Mouse (Mus musculus) liver, embryonic 13.5 days (tissue): ENCODE measurements around the gene Hspd1. TPM values are rescaled to one million over a fixed set of nuclear protein-coding genes. Genes with fewer than 3 reads are reported as not detected.
A peak's percentile ranks its signal among the peaks of the same experiment; 100 is the strongest.
"Not testable (repeated sequence)": the region's sequence is repeated elsewhere in the genome, so short reads cannot be mapped to it uniquely, and the experiment has no call there.

ENCODE experiments used
- ATAC-seq: fragments of 200-750 bp; cut with Nextera tagmentation; 2 replicates; pipeline ENCODE4 v1.8.0; 2017; ENCODE audit warnings: low read depth, mild to moderate bottlenecking, moderate number of reproducible peaks, moderate library complexity
- DNase-seq: peaks from one replicate; pipeline ENCODE4 v3.0.0; 2022
- H3K27ac ChIP-seq: fragments of 300-500 bp; sonication (generic); 2 replicates; pipeline ENCODE4 v1.5.1; 2015; ENCODE audit warnings: moderate library complexity, mild to moderate bottlenecking, inconsistent platforms
- H3K27me3 ChIP-seq: fragments of 300-500 bp; sonication (generic); 2 replicates; pipeline ENCODE4 v1.6.1; 2015; ENCODE audit warnings: mild to moderate bottlenecking, inconsistent platforms
- H3K36me3 ChIP-seq: fragments of 300-500 bp; sonication (generic); 2 replicates; pipeline ENCODE4 v1.6.1; 2015; ENCODE audit warnings: mild to moderate bottlenecking, inconsistent platforms
- H3K4me1 ChIP-seq: fragments of 300-500 bp; sonication (generic); replicated peaks from 2 replicates; pipeline ENCODE4 v1.6.1; 2015; ENCODE audit warnings: inconsistent platforms
- H3K4me2 ChIP-seq: fragments of 300-500 bp; sonication (generic); 2 replicates; pipeline ENCODE4 v1.6.1; 2015; ENCODE audit warnings: inconsistent platforms, mild to moderate bottlenecking, moderate library complexity
- H3K4me3 ChIP-seq: fragments of 300-500 bp; sonication (generic); replicated peaks from 2 replicates; pipeline ENCODE4 v1.5.1; 2015; ENCODE audit warnings: mild to moderate bottlenecking, inconsistent platforms
- H3K9ac ChIP-seq: fragments of 300-500 bp; sonication (generic); 2 replicates; pipeline ENCODE4 v1.6.1; 2015; ENCODE audit warnings: mild to moderate bottlenecking, inconsistent platforms
- H3K9me3 ChIP-seq: fragments of 300-500 bp; sonication (generic); replicated peaks from 2 replicates; pipeline ENCODE4 v1.6.1; 2016; ENCODE audit warnings: inconsistent platforms
- WGBS: fragments of 180-500 bp; shearing (Covaris S2); methylation state at CpG from one replicate; pipeline ENCODE4 v1.1.7; 2015; ENCODE audit not compliant: insufficient replicate concordance; 5-methylcytosine and 5-hydroxymethylcytosine counted together
- polyA plus RNA-seq: library from polyadenylated mRNA; unstranded; fragments of >200 nt; fragmentation: Nextera tagmentation; extraction: Ambion mirVana; gene quantifications from 2 replicates; pipeline ENCODE4 v1.2.1, GENCODE M21; 2015

Hspd1 gene
- 478 and 596 TPM in 2 replicates for polyA plus RNA-seq

DNA sequence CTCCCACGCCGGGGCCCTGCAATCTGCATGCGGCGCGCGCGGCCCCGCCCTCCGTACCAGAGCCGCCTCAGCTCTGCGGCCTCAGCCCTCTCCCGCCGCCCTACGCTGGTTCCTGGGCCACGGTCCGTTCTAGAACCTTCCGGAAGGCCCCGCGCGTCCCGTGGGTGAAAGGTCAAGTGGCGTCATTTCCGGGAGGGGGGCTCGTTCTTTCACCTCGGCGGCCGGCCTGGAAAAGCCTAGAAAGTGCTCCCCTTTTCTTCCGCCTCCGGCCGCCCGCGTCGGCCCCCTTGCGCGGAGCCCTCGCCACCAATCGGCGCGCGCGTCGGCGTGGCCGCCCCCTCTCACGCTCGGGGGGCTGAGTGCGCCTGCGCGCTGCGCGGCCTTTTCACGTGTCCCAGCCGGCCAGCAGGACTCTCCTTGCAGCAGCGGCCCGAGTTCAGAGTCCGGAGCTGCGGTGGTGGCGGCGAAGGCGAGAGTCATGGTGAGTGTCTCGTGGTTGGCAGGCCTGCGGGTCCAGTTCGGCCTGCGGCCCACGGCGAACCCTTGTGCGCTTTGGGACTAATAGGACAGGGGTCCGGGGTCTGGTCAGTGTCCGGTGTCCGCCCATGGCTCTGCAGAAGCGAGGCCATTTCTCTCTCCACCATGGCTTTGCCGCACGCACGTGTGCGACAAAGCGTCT lies at the start of gene Hspd1, which contains the start of gene Hspe1:
Gene Hspd1 (minus strand): TSS at position 312 of the 679 bp plus-strand sequence.
Gene Hspe1 (plus strand): TSS at position 201 of the 679 bp plus-strand sequence.
- H3K4me1 ChIP-seq, result peaks cover 79% of the 10 kb centered on the region

DNA sequence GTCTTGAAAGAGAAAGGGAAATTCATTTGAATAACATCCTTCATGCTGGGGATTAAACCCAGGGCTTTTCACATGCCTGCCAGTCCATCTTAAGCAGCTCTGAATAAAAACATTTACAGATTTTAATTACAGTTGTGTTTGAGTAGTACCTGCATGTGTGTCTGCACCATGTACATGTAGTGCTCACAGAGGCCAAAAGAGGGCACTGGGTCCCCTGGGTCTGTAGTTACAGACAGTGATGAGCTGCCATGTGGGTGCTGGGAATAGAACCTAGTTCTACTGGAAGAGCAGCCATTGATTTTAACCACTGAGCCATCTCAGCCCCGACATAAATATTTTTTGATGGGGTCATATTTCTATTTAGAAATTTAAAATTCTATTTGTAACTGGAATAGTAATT lies 47.8 kb upstream of the Hspd1 start:
- no peaks in the 10 kb centered on the region for H3K27me3 ChIP-seq
- ATAC-seq (no peak), DNase-seq (no peak)
- 85% methylated on average over 1 of the region's 1 CpGs for WGBS
- H3K4me1 ChIP-seq, result peaks cover 28% of the 10 kb centered on the region
- H3K36me3 ChIP-seq, result peaks cover 31% of the 10 kb centered on the region
- H3K27ac ChIP-seq, result no peak overlapping the region
- H3K9ac ChIP-seq, result no peak overlapping the region
- H3K4me2 ChIP-seq, result no peak overlapping the region
- H3K4me3 ChIP-seq, result no peak overlapping the region
- H3K9me3 ChIP-seq, result no peaks in the 10 kb centered on the region

More for the DNA sequence above, at the start of gene Hspd1, which contains the start of gene Hspe1:
- peak within 1 kb of the TSS; percentile 96 for H3K27ac ChIP-seq
- H3K27me3 ChIP-seq, result no peaks in the 10 kb centered on the region
- under 1% methylated on average over 69 of the region's 76 CpGs for WGBS
- peak within 1 kb of the TSS; percentile 94 for H3K4me3 ChIP-seq
- H3K4me2 ChIP-seq, result peak within 1 kb of the TSS; percentile 98
- peak; percentile 89 for ATAC-seq
- no peaks in the 10 kb centered on the region for H3K9me3 ChIP-seq
- DNase-seq, result peak; percentile 96
- H3K36me3 ChIP-seq, result peaks cover 55% of the 10 kb centered on the region
- H3K9ac ChIP-seq, result peak within 1 kb of the TSS; percentile 98

DNA sequence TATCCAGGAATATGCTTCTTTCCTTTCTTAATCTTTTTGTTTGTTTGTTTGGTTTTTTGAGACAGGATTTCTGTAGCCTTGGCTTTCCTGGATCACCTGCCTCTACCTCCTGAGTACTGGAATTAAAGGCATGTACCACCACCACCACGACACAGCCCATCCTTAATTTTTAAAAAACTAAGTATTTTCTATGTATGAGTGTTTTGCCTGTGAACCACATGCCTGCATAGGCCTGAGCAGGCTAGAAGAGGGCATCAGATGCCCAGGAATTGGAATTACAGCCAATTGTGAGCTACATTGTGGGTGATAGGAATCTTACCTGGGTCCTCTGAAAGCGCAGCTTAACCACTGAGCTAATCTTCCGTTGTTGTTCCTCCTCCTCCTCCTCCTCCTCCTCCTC lies 46.3 kb upstream of the Hspd1 start:
- Histone ChIP-seq H3K27me3 (no peaks in the 10 kb centered on the region), H3K36me3 (peaks cover 18% of the 10 kb centered on the region), H3K9ac (no peak overlapping the region), H3K4me2 (no peak overlapping the region), H3K4me1 (peaks cover 40% of the 10 kb centered on the region), H3K9me3 (no peaks in the 10 kb centered on the region), H3K4me3 (no peak overlapping the region), H3K27ac (no peak overlapping the region)
- ATAC-seq (no peak), DNase-seq (no peak)
- WGBS, result 91% methylated on average over 3 of the region's 3 CpGs

DNA sequence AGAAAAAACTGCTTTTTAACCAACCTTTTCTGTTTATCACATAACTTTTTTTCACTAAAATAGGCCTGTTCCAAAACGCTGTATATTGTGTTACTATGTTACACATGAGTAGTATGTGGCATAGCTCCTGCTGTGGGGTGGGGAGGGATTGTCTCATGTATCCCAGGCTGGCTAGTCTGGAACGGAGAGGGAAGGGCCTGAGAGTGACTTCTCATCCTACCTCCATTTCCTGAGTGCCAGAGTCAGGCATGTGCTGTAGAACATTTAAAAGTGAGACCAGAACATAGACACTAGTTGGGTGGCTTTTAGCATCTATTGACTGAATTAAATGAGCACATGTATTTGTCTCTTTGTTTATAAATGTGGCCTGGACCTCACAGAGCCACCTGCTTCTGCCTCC lies 45.1 kb upstream of the Hspd1 start:
- ATAC-seq, result no peak
- Histone ChIP-seq H3K4me2 (peak overlapping the region; percentile 26; the same call in 1 of the 2 replicates), H3K27ac (no peak overlapping the region), H3K27me3 (no peaks in the 10 kb centered on the region), H3K9ac (peak overlapping the region; percentile 26; the same call in 1 of the 2 replicates), H3K36me3 (peaks cover 12% of the 10 kb centered on the region), H3K4me1 (peaks cover 42% of the 10 kb centered on the region), H3K9me3 (no peaks in the 10 kb centered on the region), H3K4me3 (no peak overlapping the region)
- WGBS, result 70% methylated on average over 2 of the region's 2 CpGs
- DNase-seq, result no peak

DNA sequence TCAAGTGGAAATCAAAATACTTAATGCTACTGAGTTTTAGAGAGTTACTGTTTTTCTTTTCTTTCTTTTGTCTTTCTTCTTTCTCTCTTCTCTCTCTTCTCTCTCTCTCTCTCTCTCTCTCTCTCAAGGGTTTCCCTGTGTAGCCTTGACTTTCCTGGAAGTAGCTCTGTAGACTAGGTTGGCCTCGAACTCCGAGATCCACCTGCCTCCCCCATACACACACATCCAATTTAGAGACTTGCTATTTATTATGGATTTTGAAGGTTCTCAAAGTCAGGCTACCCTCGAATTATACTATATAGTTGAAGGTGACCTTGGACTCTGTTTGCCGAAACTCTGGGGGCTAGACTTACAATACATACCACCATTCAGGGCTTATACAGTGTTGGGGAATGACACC lies 44.3 kb upstream of the Hspd1 start:
- Histone ChIP-seq H3K4me3 (peak overlapping the region; percentile 100), H3K9me3 (no peaks in the 10 kb centered on the region), H3K4me1 (peaks cover 39% of the 10 kb centered on the region), H3K36me3 (peaks cover 9% of the 10 kb centered on the region), H3K4me2 (peak overlapping the region; percentile 82), H3K27ac (peak overlapping the region; percentile 96), H3K27me3 (no peaks in the 10 kb centered on the region), H3K9ac (peak overlapping the region; percentile 99)
- DNase-seq, result no peak
- WGBS, result 39% methylated on average over 4 of the region's 4 CpGs
- ATAC-seq, result no peak

DNA sequence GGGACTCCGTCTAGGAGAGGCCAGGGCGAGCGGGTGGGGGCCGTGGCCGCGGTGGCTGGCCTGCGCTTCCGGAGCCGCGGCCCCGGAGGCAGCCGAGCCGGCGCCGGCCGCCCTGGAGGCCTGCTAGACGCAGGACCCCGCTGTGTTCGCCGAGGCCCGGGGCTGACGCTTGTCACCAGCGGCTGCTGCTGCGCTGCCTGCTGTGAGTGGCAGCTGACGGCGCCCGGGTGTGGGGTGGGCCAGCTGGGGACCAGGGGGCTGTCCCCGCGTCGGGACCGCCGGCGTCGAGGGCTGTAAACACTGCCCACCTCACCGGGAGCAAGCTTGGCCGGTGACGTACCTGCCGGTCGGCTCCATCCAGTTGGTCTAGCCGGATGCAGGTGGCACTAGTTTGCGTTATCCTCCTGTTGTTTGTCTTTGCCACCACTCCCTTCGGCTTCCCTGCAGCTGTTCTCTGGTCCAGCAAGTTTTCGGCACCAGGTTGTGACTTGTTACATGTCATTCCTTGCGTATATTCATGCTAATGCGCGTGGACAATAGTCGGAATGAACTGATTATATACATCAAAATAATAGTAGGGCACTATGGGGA lies 43.5 kb upstream of the Hspd1 start:
- Histone ChIP-seq H3K27ac (peak overlapping the region; percentile 96), H3K27me3 (no peaks in the 10 kb centered on the region), H3K36me3 (peaks cover 9% of the 10 kb centered on the region), H3K9ac (peak overlapping the region; percentile 99), H3K9me3 (no peaks in the 10 kb centered on the region), H3K4me2 (peak overlapping the region; percentile 82), H3K4me1 (peaks cover 39% of the 10 kb centered on the region), H3K4me3 (peak overlapping the region; percentile 100)
- 1% methylated on average over 32 of the region's 47 CpGs for WGBS
- no peak for DNase-seq
- ATAC-seq, result peak; percentile 77

DNA sequence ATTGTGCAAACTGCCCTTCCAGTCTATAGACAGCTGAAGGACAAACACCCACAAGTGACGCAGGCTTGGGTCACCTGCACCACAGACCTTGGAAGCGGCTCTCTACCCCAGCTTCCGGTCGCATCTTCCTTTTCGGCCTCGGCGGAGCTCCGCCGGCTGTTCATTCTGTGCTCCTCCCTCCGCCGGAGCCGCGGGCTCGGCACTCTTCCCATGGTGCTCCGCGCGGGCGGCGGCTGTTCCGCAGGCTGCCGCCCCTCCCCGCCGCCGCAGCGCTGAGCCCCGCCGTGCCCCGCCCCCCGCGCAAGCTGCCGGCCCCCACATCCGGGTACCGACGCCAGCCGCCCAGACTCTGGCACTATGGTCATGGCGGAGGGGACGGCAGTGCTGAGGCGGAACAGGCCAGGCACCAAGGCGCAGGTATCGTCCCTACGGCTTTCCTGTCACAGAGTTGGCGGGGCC lies 42.9 kb upstream of the Hspd1 start, which contains the start of gene Mob4:
Gene Mob4 (plus strand): TSS at position 289 of the 459 bp plus-strand sequence.
- ATAC-seq (peak; percentile 95), DNase-seq (peak; percentile 84)
- Histone ChIP-seq H3K4me2 (peak within 1 kb of the TSS; percentile 82), H3K27me3 (no peaks in the 10 kb centered on the region), H3K9me3 (no peaks in the 10 kb centered on the region), H3K36me3 (peaks cover 9% of the 10 kb centered on the region), H3K4me1 (peaks cover 39% of the 10 kb centered on the region), H3K9ac (peak within 1 kb of the TSS; percentile 99), H3K27ac (peak within 1 kb of the TSS; percentile 96), H3K4me3 (peak within 1 kb of the TSS; percentile 100)
- WGBS, result under 1% methylated on average over 42 of the region's 42 CpGs

DNA sequence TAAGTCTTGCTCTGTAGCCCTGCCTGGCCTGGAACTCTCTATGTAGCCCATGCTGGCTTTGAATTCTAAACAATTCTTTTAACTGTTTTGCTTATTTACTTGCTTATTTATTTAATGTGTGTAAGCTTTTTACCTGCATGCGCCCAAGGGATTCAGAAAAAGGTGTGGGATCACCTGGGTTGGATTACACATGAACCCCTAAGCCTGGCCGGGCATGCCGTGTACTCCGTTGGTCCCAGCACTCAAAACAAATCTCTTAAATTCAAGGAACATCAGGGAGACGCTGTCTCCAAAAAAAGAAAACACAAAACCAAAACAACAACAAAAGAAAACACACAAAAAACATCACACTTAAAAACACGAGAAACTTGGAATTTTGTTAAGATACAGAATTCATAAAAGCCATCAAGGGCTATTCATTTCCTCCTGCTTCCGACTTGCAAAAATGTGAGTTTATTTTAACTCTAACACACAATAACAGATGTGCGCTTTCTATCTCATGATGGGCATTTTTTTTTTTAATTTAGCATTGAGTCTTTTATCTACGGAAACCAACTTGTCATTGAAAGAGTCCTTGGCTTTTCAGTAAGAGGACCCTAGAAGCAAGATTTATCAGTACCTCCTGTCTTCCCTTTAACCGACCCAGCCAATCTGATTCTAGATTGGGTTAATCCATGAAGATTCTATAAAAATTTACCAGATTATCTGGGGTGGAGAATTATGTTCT lies 42.3 kb upstream of the Hspd1 start:
- H3K4me1 ChIP-seq, result peaks cover 39% of the 10 kb centered on the region
- peaks cover 3% of the 10 kb centered on the region for H3K36me3 ChIP-seq
- no peaks in the 10 kb centered on the region for H3K27me3 ChIP-seq
- DNase-seq (no peak), ATAC-seq (no peak)
- H3K4me2 ChIP-seq, result peak overlapping the region; percentile 70
- H3K4me3 ChIP-seq, result peak overlapping the region; percentile 100
- 50% methylated on average over 10 of the region's 10 CpGs for WGBS
- H3K9ac ChIP-seq, result peak overlapping the region; percentile 99
- no peaks in the 10 kb centered on the region for H3K9me3 ChIP-seq
- H3K27ac ChIP-seq, result peak overlapping the region; percentile 83; the same call in 1 of the 2 replicates

DNA sequence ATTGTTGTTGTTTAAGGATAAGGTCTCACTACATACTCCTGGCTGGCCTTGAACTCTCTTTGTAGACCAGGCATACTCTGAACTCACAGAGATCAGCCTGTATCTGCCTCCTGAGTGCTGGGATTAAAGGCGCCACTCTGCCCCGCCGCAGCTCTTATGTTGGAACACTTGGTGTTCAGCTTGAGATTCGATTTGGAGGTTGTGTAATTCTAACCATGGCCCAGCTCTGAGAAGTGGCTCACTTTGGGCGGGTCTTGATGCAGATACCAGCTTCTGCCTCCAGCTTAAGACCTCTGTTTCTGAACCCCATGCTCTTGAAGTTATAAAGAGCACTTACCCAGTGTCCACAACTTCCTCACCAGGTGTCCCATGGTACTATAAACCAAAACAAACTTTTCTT lies 41.7 kb upstream of the Hspd1 start:
- Histone ChIP-seq H3K27me3 (no peaks in the 10 kb centered on the region), H3K9me3 (no peaks in the 10 kb centered on the region), H3K9ac (no peak overlapping the region), H3K4me3 (no peak overlapping the region), H3K27ac (peak overlapping the region; percentile 83), H3K4me1 (peaks cover 39% of the 10 kb centered on the region), H3K36me3 (no peaks in the 10 kb centered on the region), H3K4me2 (peak overlapping the region; percentile 70)
- no peak for DNase-seq
- ATAC-seq, result no peak
- WGBS, result 64% methylated on average over 5 of the region's 5 CpGs

DNA sequence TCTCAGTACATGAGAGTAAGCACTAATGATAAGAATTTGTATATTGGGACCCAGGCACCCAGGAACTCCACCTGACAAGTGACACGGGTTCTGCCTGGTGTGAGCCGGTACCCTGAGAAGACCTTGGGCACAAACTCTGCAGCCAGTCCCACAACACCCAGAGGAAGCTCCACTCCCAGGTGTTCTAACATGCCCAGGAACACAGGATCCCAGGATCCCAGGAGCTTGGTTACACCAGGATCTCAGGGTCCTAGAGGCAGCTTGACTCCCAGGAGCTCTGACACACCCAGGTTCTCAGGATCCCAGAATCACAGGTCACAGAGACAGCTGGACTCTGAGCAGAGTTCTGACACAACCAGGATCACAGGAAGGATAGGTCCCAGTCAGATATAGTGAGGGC lies 36.1 kb upstream of the Hspd1 start:
- not testable (repeated sequence) for H3K9me3 ChIP-seq, H3K9ac ChIP-seq, H3K4me1 ChIP-seq, H3K4me3 ChIP-seq, ATAC-seq, H3K27me3 ChIP-seq, H3K4me2 ChIP-seq, H3K27ac ChIP-seq, H3K36me3 ChIP-seq, DNase-seq
- 73% methylated on average over 2 of the region's 2 CpGs for WGBS

DNA sequence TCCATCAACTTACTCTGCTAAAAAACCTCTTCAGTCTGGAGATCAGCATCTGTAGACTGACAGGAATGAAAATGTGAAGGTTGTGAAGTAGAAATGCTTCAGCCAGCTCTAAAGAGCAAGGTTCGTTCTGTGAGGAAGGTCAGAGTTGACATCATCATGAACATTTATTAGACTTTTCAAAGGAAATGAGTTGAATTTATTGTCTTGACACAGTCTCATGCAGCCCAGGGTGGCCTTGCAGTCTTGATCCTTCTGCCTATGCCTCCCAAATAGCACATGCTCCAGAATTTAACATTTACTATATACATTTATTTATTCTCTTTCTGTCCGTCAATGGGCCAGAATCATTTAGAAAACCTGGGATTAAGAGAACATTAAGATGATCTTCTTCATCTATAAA lies 35.5 kb upstream of the Hspd1 start:
- WGBS, result 80% methylated on average over 2 of the region's 2 CpGs
- no peaks in the 10 kb centered on the region for H3K36me3 ChIP-seq
- no peaks in the 10 kb centered on the region for H3K9me3 ChIP-seq
- no peak overlapping the region for H3K4me3 ChIP-seq
- H3K4me1 ChIP-seq, result no peaks in the 10 kb centered on the region
- DNase-seq (no peak), ATAC-seq (no peak)
- no peak overlapping the region for H3K9ac ChIP-seq
- H3K4me2 ChIP-seq, result no peak overlapping the region
- H3K27me3 ChIP-seq, result no peaks in the 10 kb centered on the region
- no peak overlapping the region for H3K27ac ChIP-seq
